Mouse (Mus musculus) embryonic facial prominence, embryonic 10.5 days (tissue): ENCODE data around the gene Sema6c. TPM values are rescaled to one million over a fixed set of nuclear protein-coding genes. Genes with fewer than 3 reads are reported as not detected.
"Not testable (repeated sequence)": the region's sequence is repeated elsewhere in the genome, so short reads cannot be mapped to it uniquely, and the experiment has no call there.

ENCODE experiments used
- DNase-seq: peaks from one replicate; pipeline ENCODE4 v3.0.0-alpha.2; 2017; ENCODE audit warnings: low spot score
- H3K27ac ChIP-seq: fragments of 300-500 bp; sonication (generic); replicated peaks from 2 replicates; pipeline ENCODE4 v1.5.1; 2016; ENCODE audit warnings: mild to moderate bottlenecking
- H3K27me3 ChIP-seq: fragments of 300-500 bp; sonication (generic); replicated peaks from 2 replicates; pipeline ENCODE4 v1.6.1; 2016; ENCODE audit warnings: low read depth, mild to moderate bottlenecking; ENCODE audit not compliant: poor library complexity, severe bottlenecking
- H3K36me3 ChIP-seq: fragments of 300-500 bp; sonication (generic); replicated peaks from 2 replicates; pipeline ENCODE4 v1.6.1; 2016; ENCODE audit warnings: mild to moderate bottlenecking, moderate library complexity
- H3K4me1 ChIP-seq: fragments of 300-500 bp; sonication (generic); 2 replicates; pipeline ENCODE4 v1.6.1; 2016
- H3K4me3 ChIP-seq: fragments of 300-500 bp; sonication (generic); 2 replicates; pipeline ENCODE4 v1.5.1; 2016; ENCODE audit warnings: mild to moderate bottlenecking, moderate library complexity
- H3K9me3 ChIP-seq: fragments of 300-500 bp; sonication (generic); 2 replicates; pipeline ENCODE4 v1.6.1; 2016; ENCODE audit warnings: mild to moderate bottlenecking
- WGBS: fragments of 180-500 bp; shearing (Covaris S2); methylation state at CpG from one replicate; pipeline ENCODE4 v1.1.7; 2016; 5-methylcytosine and 5-hydroxymethylcytosine counted together
- polyA plus RNA-seq: library from polyadenylated mRNA; unstranded; fragments of >200 nt; fragmentation: Nextera tagmentation; extraction: Ambion mirVana; gene quantifications from 2 replicates; pipeline ENCODE4 v1.2.1, GENCODE M21; 2016

The Sema6c gene
- 6.8 and 9.2 TPM in 2 replicates for polyA plus RNA-seq

DNA sequence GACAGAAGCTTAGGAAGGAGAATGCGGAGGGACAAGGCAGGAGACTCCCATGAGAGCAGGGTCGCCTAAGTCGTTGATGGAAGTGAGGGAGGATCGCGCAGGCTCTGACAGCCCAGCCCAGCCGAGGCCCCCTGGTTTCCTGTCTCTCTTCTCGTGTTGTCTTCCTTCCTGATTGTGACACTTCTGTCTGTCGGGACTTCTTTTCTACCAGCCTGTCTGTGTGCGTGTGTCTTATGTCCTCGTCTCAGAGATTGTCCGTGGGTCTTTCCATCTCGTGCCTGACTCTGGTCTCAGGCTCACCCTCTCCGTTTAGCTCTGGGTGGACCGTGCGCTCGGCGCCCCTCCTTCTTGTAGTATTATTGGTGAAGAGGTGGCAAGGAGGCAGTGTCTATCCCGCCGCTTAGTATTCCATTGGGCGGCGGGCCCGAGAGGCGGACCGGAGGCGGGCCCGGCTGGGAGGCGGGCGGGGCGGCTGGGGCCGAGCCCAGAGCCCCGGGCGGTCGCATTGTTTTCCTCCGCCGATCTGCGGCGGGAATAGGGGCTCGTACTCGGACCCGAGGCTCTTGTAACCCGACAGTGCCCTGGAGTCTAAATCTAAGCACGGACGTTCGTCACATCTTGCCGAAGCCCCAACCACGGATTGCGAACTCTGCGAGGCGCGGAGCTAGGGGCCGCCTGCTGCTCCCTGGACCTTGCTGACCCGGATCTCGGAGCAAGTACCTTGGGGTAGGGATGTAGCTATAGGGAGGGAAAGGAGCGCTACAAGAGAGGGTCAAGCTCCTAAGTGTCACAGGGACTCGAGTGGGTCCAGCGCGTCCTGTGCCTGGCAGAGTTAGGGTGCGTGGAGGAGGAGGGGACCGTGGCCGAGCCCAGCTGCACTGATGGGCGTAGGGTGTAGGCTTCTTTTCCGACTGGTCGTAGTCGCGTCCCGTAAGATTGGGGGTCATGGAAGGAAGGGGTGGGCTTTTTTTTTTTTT lies at the start of gene Sema6c:
Gene Sema6c, plus strand, starts transcription at position 471 of the 977 bp plus-strand sequence.
- H3K27ac ChIP-seq: peak within 1 kb of the TSS; percentile 86
- H3K27me3 ChIP-seq: peaks cover 59% of the 10 kb centered on the region
- H3K9me3 ChIP-seq: no peaks in the 10 kb centered on the region
- H3K4me3 ChIP-seq: peak within 1 kb of the TSS; percentile 89
- WGBS: under 1% methylated on average over 66 of the region's 66 CpGs
- H3K36me3 ChIP-seq: peaks cover 16% of the 10 kb centered on the region
- DNase-seq: peak; percentile 93
- H3K4me1 ChIP-seq: peaks cover 44% of the 10 kb centered on the region

GRCm38 (mm10) chr3:95110911-95111726 lies 49.1 kb upstream of the Sema6c start, which contains the start of gene Vps72:
Vps72 (plus strand) TSS chr3:95111022.
- Histone ChIP-seq H3K27ac (peak within 1 kb of the TSS; percentile 98), H3K9me3 (no peaks in the 10 kb centered on the region), H3K4me3 (peak within 1 kb of the TSS; percentile 89), H3K4me1 (peaks cover 12% of the 10 kb centered on the region), H3K27me3 (no peaks in the 10 kb centered on the region), H3K36me3 (peaks cover 24% of the 10 kb centered on the region)
- WGBS: 1% methylated on average over 54 of the region's 54 CpGs
- peak; percentile 93 for DNase-seq

DNA sequence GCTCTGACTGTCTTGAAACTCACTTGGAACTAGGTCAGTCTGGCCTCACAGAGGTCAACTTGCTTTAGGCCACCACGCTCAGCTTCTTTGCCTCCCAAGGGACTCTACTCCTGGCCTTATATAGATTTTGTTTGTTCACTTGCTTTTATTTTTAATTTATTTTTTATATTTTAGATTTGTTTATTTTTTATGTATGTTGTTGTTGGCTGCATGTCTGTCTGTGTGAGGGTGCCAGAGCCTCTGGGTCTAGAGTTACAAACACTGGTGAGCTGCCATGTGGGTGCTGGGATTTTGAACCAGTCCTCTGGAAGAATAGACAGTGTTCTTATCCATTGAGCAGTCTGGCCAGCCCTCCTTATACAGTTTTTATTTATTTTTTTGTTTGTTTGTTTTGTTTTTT lies 47.5 kb upstream of the Sema6c start:
- 86% methylated on average over 1 of the region's 1 CpGs for WGBS
- Histone ChIP-seq H3K9me3 (no peaks in the 10 kb centered on the region), H3K36me3 (peaks cover 40% of the 10 kb centered on the region), H3K27me3 (no peaks in the 10 kb centered on the region), H3K4me1 (peaks cover 12% of the 10 kb centered on the region), H3K4me3 (peak overlapping the region; percentile 89), H3K27ac (no peak overlapping the region)
- no peak for DNase-seq

DNA sequence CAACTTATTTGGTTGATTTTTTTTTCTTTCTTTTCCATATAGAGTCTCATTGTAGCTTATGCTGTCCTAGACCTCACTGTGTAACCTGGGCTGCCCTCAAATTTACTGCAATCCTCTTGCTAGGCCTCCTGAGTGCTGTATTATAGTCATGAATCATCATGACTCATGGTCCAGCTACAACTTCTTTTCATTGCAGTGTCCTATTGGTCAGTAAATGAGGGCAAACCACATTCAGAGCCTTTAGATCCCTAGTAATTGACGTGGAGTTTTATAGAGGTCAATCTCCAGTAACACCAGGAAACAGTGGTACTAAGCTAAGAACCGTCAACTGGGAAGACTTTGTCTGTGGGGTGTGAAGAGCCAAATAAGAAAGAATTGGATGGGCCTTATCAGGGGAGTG lies 42.5 kb upstream of the Sema6c start:
- Histone ChIP-seq H3K27me3 (no peaks in the 10 kb centered on the region), H3K9me3 (no peaks in the 10 kb centered on the region), H3K4me1 (no peaks in the 10 kb centered on the region; the same call in 1 of the 2 replicates), H3K36me3 (peaks cover 90% of the 10 kb centered on the region), H3K27ac (no peak overlapping the region), H3K4me3 (no peak overlapping the region)
- WGBS: 93% methylated on average over 2 of the region's 2 CpGs
- DNase-seq: no peak

- Histone ChIP-seq H3K36me3 (peaks cover 75% of the 10 kb centered on the region), H3K4me1 (no peaks in the 10 kb centered on the region), H3K27me3 (no peaks in the 10 kb centered on the region), H3K4me3 (no peak overlapping the region), H3K9me3 (no peaks in the 10 kb centered on the region), H3K27ac (no peak overlapping the region)
- 86% methylated on average over 6 of the region's 6 CpGs for WGBS
- no peak for DNase-seq
Measured at GRCm38 (mm10) chr3:95121580-95121979, 38.7 kb upstream of the Sema6c start.

- WGBS: 67% methylated on average over 6 of the region's 6 CpGs
- Histone ChIP-seq H3K36me3 (peaks cover 65% of the 10 kb centered on the region), H3K27me3 (no peaks in the 10 kb centered on the region), H3K4me1 (no peaks in the 10 kb centered on the region), H3K4me3 (no peak within 1 kb of the TSS), H3K9me3 (no peaks in the 10 kb centered on the region), H3K27ac (no peak within 1 kb of the TSS)
- DNase-seq: no peak
Measured at GRCm38 (mm10) chr3:95124246-95124645, 36.0 kb upstream of the Sema6c start, which contains the start of gene Tmod4. Tmod4 (plus strand) TSS chr3:95124476.

DNA sequence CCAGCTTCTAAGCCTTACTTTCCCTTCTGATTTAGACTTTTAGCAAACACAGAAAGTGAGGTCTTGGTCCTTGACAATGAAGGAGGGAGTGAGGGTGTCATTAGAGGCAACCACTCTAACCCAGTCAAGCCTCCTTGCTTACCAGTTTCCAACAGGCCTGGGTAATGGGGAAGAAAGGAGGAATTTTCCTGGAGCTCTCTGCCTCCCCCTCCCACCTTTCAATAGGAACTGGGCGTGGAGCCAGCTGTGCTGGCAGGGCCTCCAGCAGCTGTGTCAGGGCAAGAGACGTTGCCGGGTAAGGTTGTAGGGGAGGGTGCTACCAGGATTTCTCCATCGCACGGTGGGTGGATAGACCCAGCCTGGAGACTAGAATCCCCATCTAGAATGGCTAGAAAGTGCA lies 35.3 kb upstream of the Sema6c start:
- no peaks in the 10 kb centered on the region for H3K9me3 ChIP-seq
- no peak overlapping the region for H3K27ac ChIP-seq
- peaks cover 65% of the 10 kb centered on the region for H3K36me3 ChIP-seq
- no peaks in the 10 kb centered on the region for H3K4me1 ChIP-seq
- WGBS: 64% methylated on average over 5 of the region's 5 CpGs
- H3K27me3 ChIP-seq: no peaks in the 10 kb centered on the region
- no peak overlapping the region for H3K4me3 ChIP-seq
- no peak for DNase-seq

DNA sequence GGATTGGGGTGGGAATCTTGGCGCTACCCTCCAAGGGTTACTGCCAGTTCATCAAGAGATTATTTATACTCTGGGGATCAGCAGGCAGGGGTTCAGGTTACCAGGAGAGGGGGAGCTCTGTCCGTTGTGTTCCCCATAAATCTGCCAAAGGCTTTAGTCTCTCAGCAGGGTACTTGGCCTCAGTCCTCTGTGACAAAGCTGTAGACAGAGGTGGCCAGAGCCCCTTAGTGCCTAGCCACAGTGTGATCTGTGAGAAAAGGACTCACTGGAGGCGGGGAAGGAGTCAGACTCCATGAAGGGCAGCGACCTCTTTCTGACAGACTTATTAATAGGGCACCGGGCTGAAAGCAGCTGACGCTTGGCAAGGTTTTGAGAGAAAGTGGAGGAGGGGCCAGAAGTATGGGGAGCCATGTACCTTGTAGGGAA lies 31.0 kb upstream of the Sema6c start:
- WGBS: 67% methylated on average over 6 of the region's 6 CpGs
- Histone ChIP-seq H3K27me3 (no peaks in the 10 kb centered on the region), H3K27ac (no peak overlapping the region), H3K4me1 (peaks cover 9% of the 10 kb centered on the region), H3K4me3 (no peak overlapping the region), H3K36me3 (peaks cover 48% of the 10 kb centered on the region), H3K9me3 (no peaks in the 10 kb centered on the region)
- no peak for DNase-seq

- no peak overlapping the region for H3K27ac ChIP-seq
- peaks cover 12% of the 10 kb centered on the region for H3K4me1 ChIP-seq
- DNase-seq: no peak
- no peaks in the 10 kb centered on the region for H3K9me3 ChIP-seq
- no peaks in the 10 kb centered on the region for H3K27me3 ChIP-seq
- no peak overlapping the region for H3K4me3 ChIP-seq
- 90% methylated on average over 5 of the region's 5 CpGs for WGBS
- peaks cover 48% of the 10 kb centered on the region for H3K36me3 ChIP-seq
Measured at GRCm38 (mm10) chr3:95130081-95130480, 30.2 kb upstream of the Sema6c start.

GRCm38 (mm10) chr3:95132389-95132788 lies 27.9 kb upstream of the Sema6c start:
- WGBS: 86% methylated on average over 2 of the region's 2 CpGs
- Histone ChIP-seq H3K36me3 (peaks cover 48% of the 10 kb centered on the region), H3K4me3 (peak overlapping the region; percentile 78), H3K4me1 (peaks cover 23% of the 10 kb centered on the region)
- not testable (repeated sequence) for H3K9me3 ChIP-seq, H3K27ac ChIP-seq, DNase-seq, H3K27me3 ChIP-seq

DNA sequence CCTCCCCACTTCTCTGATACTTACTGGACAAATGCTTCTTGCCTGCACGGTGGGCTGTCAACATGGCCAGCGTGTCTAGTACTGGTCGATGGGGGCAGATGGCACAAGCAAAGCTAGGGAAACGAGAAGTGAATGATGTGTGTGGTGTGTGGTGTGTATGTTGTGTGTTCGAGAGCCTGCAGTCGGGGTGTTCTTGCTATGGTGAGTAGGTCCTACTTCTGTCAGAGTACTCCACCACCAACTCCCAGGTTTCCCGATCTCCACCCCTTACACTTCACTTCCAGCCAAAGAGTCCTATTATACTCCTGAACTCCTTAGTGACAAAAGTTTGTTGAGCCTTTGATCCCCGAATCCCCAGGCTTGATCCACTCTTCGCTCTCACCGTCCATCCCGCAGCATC lies 27.1 kb upstream of the Sema6c start:
- Histone ChIP-seq H3K27me3 (no peaks in the 10 kb centered on the region), H3K27ac (peak overlapping the region; percentile 88), H3K4me3 (peak overlapping the region; percentile 78), H3K36me3 (peaks cover 46% of the 10 kb centered on the region), H3K9me3 (no peaks in the 10 kb centered on the region), H3K4me1 (peaks cover 27% of the 10 kb centered on the region)
- no peak for DNase-seq
- 56% methylated on average over 11 of the region's 11 CpGs for WGBS

- DNase-seq: peak; percentile 92
- peaks cover 42% of the 10 kb centered on the region for H3K36me3 ChIP-seq
- H3K4me3 ChIP-seq: peak within 1 kb of the TSS; percentile 78
- no peaks in the 10 kb centered on the region for H3K9me3 ChIP-seq
- peaks cover 27% of the 10 kb centered on the region for H3K4me1 ChIP-seq
- no peaks in the 10 kb centered on the region for H3K27me3 ChIP-seq
- peak within 1 kb of the TSS; percentile 88 for H3K27ac ChIP-seq
- 0% methylated on average over 20 of the region's 20 CpGs for WGBS
Measured at GRCm38 (mm10) chr3:95133680-95134101, 26.6 kb upstream of the Sema6c start, which contains the start of the genes Scnm1 and Lysmd1. Scnm1 (minus strand) TSS chr3:95134011. Lysmd1 (plus strand) TSS chr3:95134088.
